Mouse (Mus musculus) stomach, postnatal 0 days (tissue): ENCODE measurements around the gene Qtrt2. TPM values are rescaled to one million over a fixed set of nuclear protein-coding genes. Genes with fewer than 3 reads are reported as not detected.

Experiments used
- ATAC-seq: fragments of 200-750 bp; cut with Nextera tagmentation; 2 replicates; pipeline ENCODE4 v1.8.0; 2017; ENCODE audit not compliant: low FRiP score, low TSS enrichment
- DNase-seq: peaks from one replicate; pipeline ENCODE4 v3.0.0-alpha.2; 2016; ENCODE audit warnings: low spot score
- H3K27ac ChIP-seq: fragments of 300-500 bp; sonication (generic); replicated peaks from 2 replicates; pipeline ENCODE4 v1.5.1; 2014; ENCODE audit warnings: mild to moderate bottlenecking, control low read depth
- H3K27me3 ChIP-seq: fragments of 300-500 bp; sonication (generic); 2 replicates; pipeline ENCODE4 v1.6.1; 2014; ENCODE audit warnings: low read length; ENCODE audit not compliant: control insufficient read depth, insufficient read depth
- H3K36me3 ChIP-seq: fragments of 300-500 bp; sonication (generic); 2 replicates; pipeline ENCODE4 v1.6.1; 2014; ENCODE audit warnings: low read length, mixed read lengths; ENCODE audit not compliant: control insufficient read depth, insufficient read depth
- H3K4me1 ChIP-seq: fragments of 300-500 bp; sonication (generic); replicated peaks from 2 replicates; pipeline ENCODE4 v1.6.1; 2014; ENCODE audit warnings: antibody characterized with exemption; ENCODE audit not compliant: control insufficient read depth, insufficient read depth
- H3K4me2 ChIP-seq: fragments of 300-500 bp; sonication (generic); replicated peaks from 2 replicates; pipeline ENCODE4 v1.6.1; 2014; ENCODE audit warnings: low read depth, mild to moderate bottlenecking, control low read depth, moderate library complexity
- H3K4me3 ChIP-seq: fragments of 300-500 bp; sonication (generic); 2 replicates; pipeline ENCODE4 v1.5.1; 2014; ENCODE audit warnings: low read depth, low read length, control low read depth
- H3K9ac ChIP-seq: fragments of 300-500 bp; sonication (generic); 2 replicates; pipeline ENCODE4 v1.6.1; 2014; ENCODE audit warnings: mild to moderate bottlenecking, low read length, control low read depth, mixed read lengths
- H3K9me3 ChIP-seq: fragments of 300-500 bp; sonication (generic); 2 replicates; pipeline ENCODE4 v1.6.1; 2016; ENCODE audit warnings: low read length; ENCODE audit not compliant: control insufficient read depth
- CTCF ChIP-seq: IDR thresholded peaks from 2 replicates; pipeline ENCODE4 v1.5.1; 2016; ENCODE audit warnings: antibody characterized with exemption, low read depth, mild to moderate bottlenecking, moderate library complexity
- EP300 ChIP-seq: optimal IDR thresholded peaks from 2 replicates; pipeline ENCODE3; 2016; ENCODE audit warnings: antibody characterized with exemption
- WGBS: fragments of 180-500 bp; shearing (Covaris S2); extraction: QIAGEN DNeasy Blood & Tissue Kit; methylation state at CpG from one replicate; pipeline ENCODE4 v1.1.7; 2014; 5-methylcytosine and 5-hydroxymethylcytosine counted together
- polyA plus RNA-seq: library from polyadenylated mRNA; unstranded; fragments of >200 nt; fragmentation: Nextera tagmentation; extraction: Ambion mirVana; gene quantifications from 2 replicates; pipeline ENCODE4 v1.2.1, GENCODE M21; 2015

Qtrt2 gene
- polyA plus RNA-seq, 1 experiment from 2014 or later: 10.9 TPM

DNA sequence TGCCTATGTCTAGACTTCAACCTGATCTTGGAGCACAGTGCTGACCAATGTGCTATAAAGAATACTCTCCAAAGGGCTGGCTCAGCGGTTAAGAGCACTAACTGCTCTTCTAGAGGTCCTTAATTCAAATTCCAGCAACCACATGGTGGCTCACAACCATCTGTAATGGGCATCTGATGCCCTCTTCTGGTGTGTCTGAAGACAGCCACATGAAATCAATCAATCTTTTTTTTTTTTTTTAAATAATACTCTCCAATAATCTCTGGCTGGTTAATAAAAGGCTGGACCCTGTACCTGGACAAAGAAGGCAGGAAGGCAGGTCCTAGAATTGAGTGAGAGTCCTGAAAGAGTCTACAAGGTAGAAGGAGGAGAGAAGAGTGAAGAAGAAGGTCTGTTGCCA lies 76.8 kb downstream of the Qtrt2 start:
- H3K27ac ChIP-seq: no peak overlapping the region
- no peaks in the 10 kb centered on the region for H3K9me3 ChIP-seq
- H3K4me3 ChIP-seq: no peak overlapping the region
- H3K4me1 ChIP-seq: no peaks in the 10 kb centered on the region
- H3K9ac ChIP-seq: no peak overlapping the region
- H3K36me3 ChIP-seq: no peaks in the 10 kb centered on the region
- no peaks in the 10 kb centered on the region for H3K27me3 ChIP-seq
- no peak for DNase-seq
- TF ChIP-seq CTCF: no peak
- TF ChIP-seq EP300: no peak
- no peak overlapping the region for H3K4me2 ChIP-seq
- 68% methylated on average over 1 of the region's 1 CpGs for WGBS
- no peak for ATAC-seq

DNA sequence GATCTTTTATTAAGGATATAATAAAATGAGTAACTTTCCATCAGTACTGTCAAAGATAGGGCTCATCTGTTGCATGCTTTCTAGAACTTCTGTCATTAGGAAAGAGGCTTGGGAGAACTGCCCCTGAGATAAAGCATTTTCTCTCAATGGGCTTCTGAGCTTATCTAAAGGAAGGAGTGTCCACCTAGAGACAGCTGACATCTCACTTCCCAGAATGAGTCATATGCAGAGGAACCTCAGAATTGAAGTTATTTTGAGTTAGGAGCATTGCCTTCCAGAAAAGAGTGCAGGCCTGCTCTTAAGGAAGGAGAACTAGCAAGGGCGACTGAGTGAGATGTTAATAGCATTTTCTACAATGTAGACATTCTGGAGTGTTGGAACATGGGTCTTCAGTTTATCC lies 85.4 kb downstream of the Qtrt2 start:
- no peak for TF ChIP-seq CTCF
- no peak for TF ChIP-seq EP300
- H3K27me3 ChIP-seq: no peaks in the 10 kb centered on the region

DNA sequence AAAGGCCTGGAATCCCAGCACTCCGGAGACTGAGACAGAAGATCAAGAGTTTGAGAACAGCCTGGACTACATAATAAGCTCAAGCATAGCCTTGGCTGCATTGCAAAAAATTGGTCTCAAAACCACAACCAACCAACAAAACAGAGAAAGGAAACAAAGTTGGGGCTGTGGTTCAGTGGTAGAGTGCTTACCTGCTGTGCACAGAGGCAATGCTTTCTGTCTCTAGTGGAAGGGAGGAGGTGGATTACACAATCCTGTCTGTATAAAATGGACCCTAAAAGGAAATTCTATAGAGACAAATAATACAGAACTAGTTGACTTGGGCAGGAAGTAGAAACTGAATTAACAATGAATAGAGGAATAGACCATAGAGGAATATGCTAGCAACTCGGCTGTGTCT lies 94.7 kb downstream of the Qtrt2 start:
- H3K4me2 ChIP-seq: no peak overlapping the region
- no peak for DNase-seq
- ATAC-seq: no peak
- H3K36me3 ChIP-seq: no peaks in the 10 kb centered on the region
- H3K27me3 ChIP-seq: no peaks in the 10 kb centered on the region
- 94% methylated on average over 2 of the region's 2 CpGs for WGBS
- no peak overlapping the region for H3K9ac ChIP-seq
- H3K9me3 ChIP-seq: no peaks in the 10 kb centered on the region
- no peak overlapping the region for H3K27ac ChIP-seq
- no peaks in the 10 kb centered on the region for H3K4me1 ChIP-seq
- no peak overlapping the region for H3K4me3 ChIP-seq
- no peak for TF ChIP-seq EP300
- TF ChIP-seq CTCF: no peak

More for the DNA sequence above, 85.4 kb downstream of the Qtrt2 start:
- H3K4me1 ChIP-seq: no peaks in the 10 kb centered on the region
- ATAC-seq (no peak), DNase-seq (no peak)
- H3K9ac ChIP-seq: no peak overlapping the region
- no peak overlapping the region for H3K4me3 ChIP-seq
- H3K9me3 ChIP-seq: no peaks in the 10 kb centered on the region
- H3K27ac ChIP-seq: no peak overlapping the region
- no peaks in the 10 kb centered on the region for H3K36me3 ChIP-seq
- no peak overlapping the region for H3K4me2 ChIP-seq
- WGBS: 75% methylated on average over 1 of the region's 1 CpGs

DNA sequence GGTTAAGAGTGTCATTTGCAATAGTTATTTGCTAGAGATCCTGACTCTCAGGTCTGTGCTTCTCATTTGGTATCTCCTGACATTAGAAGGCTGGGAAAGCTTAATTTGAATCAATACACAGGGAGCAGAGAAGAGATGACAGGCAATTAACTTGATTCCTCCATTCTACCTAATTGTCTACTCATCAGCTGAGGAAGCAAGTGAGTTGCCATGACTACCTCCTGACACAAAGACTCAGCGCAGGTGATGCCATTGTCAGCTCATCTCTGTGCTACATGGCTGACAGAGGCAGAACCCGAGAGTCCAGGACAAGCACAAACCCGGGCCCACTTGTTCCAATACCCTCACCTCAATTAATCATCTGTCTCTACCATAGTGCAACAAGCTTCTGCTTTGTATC lies 99.1 kb downstream of the Qtrt2 start:
- WGBS: 68% methylated on average over 3 of the region's 3 CpGs
- Histone ChIP-seq H3K36me3 (no peaks in the 10 kb centered on the region), H3K27me3 (no peaks in the 10 kb centered on the region), H3K4me1 (no peaks in the 10 kb centered on the region), H3K4me3 (no peak overlapping the region), H3K9me3 (no peaks in the 10 kb centered on the region), H3K4me2 (no peak overlapping the region), H3K9ac (no peak overlapping the region), H3K27ac (no peak overlapping the region)
- no peak for TF ChIP-seq EP300
- no peak for TF ChIP-seq CTCF
- DNase-seq (no peak), ATAC-seq (no peak)

DNA sequence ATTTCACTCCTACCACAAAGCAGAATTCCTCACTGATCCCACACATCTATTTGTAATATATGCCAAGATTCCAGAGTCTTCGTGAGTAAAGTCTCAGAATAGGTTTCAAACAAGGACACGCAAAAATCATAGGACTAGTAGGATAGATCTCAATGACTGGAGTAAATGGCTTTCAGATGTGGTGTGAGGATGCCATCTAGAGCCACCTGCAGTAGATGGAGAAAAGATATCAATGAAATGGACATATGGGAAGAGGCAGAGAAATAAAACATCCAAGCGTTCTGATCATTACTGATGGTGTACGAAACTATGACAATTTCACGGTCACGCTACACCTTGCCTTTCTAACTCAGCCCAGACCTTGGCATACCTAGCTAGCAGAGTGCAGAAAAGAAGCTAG lies 108.2 kb downstream of the Qtrt2 start:
- WGBS: 90% methylated on average over 6 of the region's 6 CpGs
- TF ChIP-seq EP300: no peak
- TF ChIP-seq CTCF: no peak
- no peaks in the 10 kb centered on the region for H3K4me1 ChIP-seq

DNA sequence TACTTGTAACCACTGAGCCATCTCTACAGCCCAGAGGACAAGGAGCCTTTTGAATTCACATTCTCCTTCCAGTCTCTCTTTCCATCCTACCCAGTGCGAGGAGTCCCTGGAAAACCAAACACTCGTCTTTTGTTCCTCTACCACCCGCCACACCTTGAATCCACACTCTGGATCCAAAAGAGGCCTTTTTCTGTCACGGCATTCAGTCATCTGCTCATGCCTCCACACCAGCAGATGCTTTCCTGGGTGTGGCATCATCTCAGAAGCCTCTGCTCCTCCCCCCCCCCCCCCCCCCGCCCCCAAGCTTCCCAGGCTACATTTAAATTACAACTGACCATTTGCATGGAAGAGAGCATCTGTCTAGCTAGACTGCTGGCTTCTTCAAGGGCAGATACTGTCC lies 110.3 kb downstream of the Qtrt2 start:
- Histone ChIP-seq H3K4me3 (no peak overlapping the region), H3K4me2 (no peak overlapping the region), H3K36me3 (no peaks in the 10 kb centered on the region), H3K9ac (no peak overlapping the region), H3K4me1 (no peaks in the 10 kb centered on the region), H3K27me3 (no peaks in the 10 kb centered on the region), H3K27ac (no peak overlapping the region), H3K9me3 (no peaks in the 10 kb centered on the region)
- no peak for ATAC-seq
- WGBS: 61% methylated on average over 4 of the region's 5 CpGs
- no peak for DNase-seq
- TF ChIP-seq EP300: no peak
- no peak for TF ChIP-seq CTCF

More for the DNA sequence above, 108.2 kb downstream of the Qtrt2 start:
- Histone ChIP-seq H3K4me2 (no peak overlapping the region), H3K9ac (no peak overlapping the region), H3K36me3 (no peaks in the 10 kb centered on the region), H3K9me3 (no peaks in the 10 kb centered on the region), H3K4me3 (no peak overlapping the region), H3K27ac (no peak overlapping the region), H3K27me3 (no peaks in the 10 kb centered on the region)
- ATAC-seq (no peak), DNase-seq (no peak)
